Mouse (Mus musculus): Measurements from ENCODE around the gene Sumf1. TPM values are rescaled to one million over a fixed set of nuclear protein-coding genes. Genes with fewer than 3 reads are reported as not detected.

Sumf1 gene
- polyA plus RNA-seq, 1 experiment from 2014 or later = 24.7 TPM

Other genes with a start within 250 kb of the Sumf1 start
- gene Setmar, start 120.5 kb downstream of the Sumf1 start, polyA plus RNA-seq (2015; fragmentation: Nextera tagmentation; extraction: Ambion mirVana) = 6.8 and 7.9 TPM in 2 replicates
- 10.8 and 11.3 TPM in 2 replicates for gene Itpr1, start 27.5 kb upstream of the Sumf1 start, polyA plus RNA-seq (2015; fragmentation: Nextera tagmentation; extraction: Ambion mirVana)